In genomic region chr9:121599551-121599950, GRCm38 (mm10) we compare ENCODE assay signal across 21 mouse cellular contexts. TPM values are rescaled to one million over a fixed set of nuclear protein-coding genes. Genes with fewer than 3 reads are reported as not detected.
A peak's percentile ranks its signal among the peaks of the same experiment; 100 is the strongest.
DNase-seq lines count a peak whose midpoint lies in the region; ATAC-seq and TF ChIP-seq lines count a peak whose summit lies in the region.
"Had no signal": no experiment of that assay in that cellular context is flagged by ENCODE, and none has a peak within 500 bp of the region (broad histone marks: within the 10 kb centered on the region; RNA-seq: fewer than 3 reads in every experiment).

No protein-coding gene starts in this region.

- no peak for TF ChIP-seq POLR2A in bone marrow macrophage, adult 2 months (IDR thresholded peaks at IDR 0.05; ENCODE audit: borderline replicate concordance, low read depth, low read length)

- peak overlapping the region; percentile 62; the same call in 1 of the 2 replicates for H3K27ac ChIP-seq in forebrain, postnatal 0 days (ENCODE audit: low read depth, low read length)
- H3K27ac ChIP-seq in forebrain, embryonic 12.5 days, result no peak overlapping the region
- peak overlapping the region; percentile 95 for H3K27ac ChIP-seq in bone marrow macrophage, adult 2 months (ENCODE audit: insufficient read depth, low read depth, low read length)
- H3K27ac ChIP-seq: heart, embryonic 13.5 days; hindbrain, embryonic 15.5 days had no signal

- intact Hi-C loops in left cerebral cortex, postnatal 14 days (cut with DNase I), result loop anchor here (5.0 kb wide), 1 partner anchor 42 kb away; no protein-coding TSS in a partner anchor

- no peak for TF ChIP-seq CTCF in forebrain, postnatal 0 days (IDR thresholded peaks at IDR 0.05; ENCODE audit: low read depth)
- no peak for TF ChIP-seq CTCF in bone marrow macrophage, adult 2 months (IDR thresholded peaks at IDR 0.05; ENCODE audit: low read depth, low read length)

- no peak for DNase-seq in forebrain, postnatal 0 days
- DNase-seq in left cerebral cortex, adult 18-20 months (ENCODE audit: low spot score in 2 of 2), result peak; percentile 13 to 34
- DNase-seq in left cerebral cortex, postnatal 14 days (ENCODE audit: low spot score in 2 of 2), result no peak
- DNase-seq in kidney, postnatal 10 days, result peak; percentile 27
- DNase-seq in thymus, adult 18-20 months, result no peak
- DNase-seq in embryo, embryonic 10 days (ENCODE audit: low spot score), result no peak
- DNase-seq: adrenal gland, adult 8-10 months; cerebellum, adult 2 months; heart, adult 11 months; heart, postnatal 36 days; liver, postnatal 0 days; lung, postnatal 14 days had no signal

- H3K4me3 ChIP-seq in forebrain, postnatal 0 days (ENCODE audit: low read depth, low read length), result no peak overlapping the region
- no peak overlapping the region for H3K4me3 ChIP-seq in forebrain, embryonic 12.5 days (replicated peaks)
- no peak overlapping the region for H3K4me3 ChIP-seq in bone marrow macrophage, adult 2 months (ENCODE audit: insufficient read depth, low read length)
- H3K4me3 ChIP-seq: heart, embryonic 13.5 days; hindbrain, embryonic 15.5 days had no signal

- no peaks in the 10 kb centered on the region for H3K9me3 ChIP-seq in forebrain, postnatal 0 days (ENCODE audit: low read length)
- H3K9me3 ChIP-seq in forebrain, embryonic 12.5 days, result no peaks in the 10 kb centered on the region
- H3K9me3 ChIP-seq: heart, embryonic 13.5 days; hindbrain, embryonic 15.5 days had no signal

- H3K4me1 ChIP-seq in forebrain, postnatal 0 days (ENCODE audit: insufficient read depth), result peaks cover 9% of the 10 kb centered on the region; the same call in 1 of the 2 replicates
- H3K4me1 ChIP-seq in forebrain, embryonic 12.5 days, result peaks cover 9% of the 10 kb centered on the region
- H3K4me1 ChIP-seq in bone marrow macrophage, adult 2 months (ENCODE audit: control insufficient read depth, insufficient read depth, low read length), result peaks cover 71% of the 10 kb centered on the region

- ATAC-seq in forebrain, postnatal 0 days, result no peak
- no peak for ATAC-seq in forebrain, embryonic 12.5 days (ENCODE audit: low FRiP score)
- ATAC-seq: liver, postnatal 0 days had no signal

- no peaks in the 10 kb centered on the region for H3K36me3 ChIP-seq in forebrain, postnatal 0 days (ENCODE audit: insufficient read depth)
- H3K36me3 ChIP-seq in forebrain, embryonic 12.5 days (replicated peaks), result no peaks in the 10 kb centered on the region
- H3K36me3 ChIP-seq: heart, embryonic 13.5 days; hindbrain, embryonic 15.5 days had no signal

- H3K9ac ChIP-seq in forebrain, postnatal 0 days, result no peak overlapping the region
- H3K9ac ChIP-seq in forebrain, embryonic 12.5 days, result no peak overlapping the region
- H3K9ac ChIP-seq: heart, embryonic 13.5 days; hindbrain, embryonic 15.5 days; liver, postnatal 0 days had no signal

- no peaks in the 10 kb centered on the region for H3K27me3 ChIP-seq in forebrain, postnatal 0 days (ENCODE audit: insufficient read depth, low read length)
- H3K27me3 ChIP-seq in forebrain, embryonic 12.5 days, result 0 out of 2 replicates have a peak, but pooled peaks cover 5% of the 10 kb centered on the region
- H3K27me3 ChIP-seq: hindbrain, embryonic 15.5 days had no signal

- no peak overlapping the region for H3K4me2 ChIP-seq in forebrain, postnatal 0 days (ENCODE audit: low read depth)
- no peak overlapping the region for H3K4me2 ChIP-seq in forebrain, embryonic 12.5 days
- H3K4me2 ChIP-seq: heart, embryonic 13.5 days; hindbrain, embryonic 15.5 days had no signal

- 70% methylated on average over 6 of the region's 6 CpGs for WGBS in forebrain, postnatal 0 days
- 73% methylated on average over 6 of the region's 6 CpGs for WGBS in forebrain, embryonic 12.5 days

RNA-seq across cellular contexts. Expression of gene Lyzl4, which starts 42.3 kb away (rescaled TPM):
- total RNA-seq in forebrain, postnatal 0 days (2014; rRNA removed), result 0.46 TPM in 1 of 2 replicates, not detected in the other
- 0.25 TPM in 1 of 2 replicates, not detected in the other for polyA plus RNA-seq in forebrain, postnatal 0 days (2015; fragmentation: Nextera tagmentation; extraction: Ambion mirVana)
- polyA plus RNA-seq in forebrain, embryonic 12.5 days (2016; fragmentation: Nextera tagmentation; extraction: Ambion mirVana), result not detected in 2 replicates
- 1 to 10 TPM; 1.4 to 1.8 TPM for total RNA-seq in left cerebral cortex, adult 18-20 months (2021)
- total RNA-seq in left cerebral cortex, postnatal 14 days (2021), result 1 to 10 TPM in 1 of 2 experiments, under 1 TPM in 1; 0.97 to 1.2 TPM
- 11.5 and 11.8 TPM in 2 replicates for polyA plus RNA-seq in bone marrow macrophage, adult 2 months (2012; ENCODE audit: insufficient read depth, insufficient read length, missing spikeins)
- total RNA-seq: common myeloid progenitor, adult 5-6 weeks; gastrocnemius, adult 18-20 months; heart, postnatal 36 days; megakaryocyte-erythroid progenitor cell, adult 5-6 weeks had no signal
- polyA plus RNA-seq: forebrain, embryonic 11.5 days; heart, embryonic 13.5 days; neural tube, embryonic 11.5 days had no signal

RNA-seq across cellular contexts. Expression of gene Vipr1, which starts 43.0 kb away (rescaled TPM):
- total RNA-seq in forebrain, postnatal 0 days (2014; rRNA removed), result 0.48 and 1.5 TPM in 2 replicates
- polyA plus RNA-seq in forebrain, postnatal 0 days (2015; fragmentation: Nextera tagmentation; extraction: Ambion mirVana), result 0.34 and 0.89 TPM in 2 replicates
- polyA plus RNA-seq in forebrain, embryonic 12.5 days (2016; fragmentation: Nextera tagmentation; extraction: Ambion mirVana), result 0.50 and 1.7 TPM in 2 replicates
- 10 to 100 TPM; 22.1 to 35.8 TPM for total RNA-seq in left cerebral cortex, adult 18-20 months (2021)
- 10 to 100 TPM; 21.1 to 23.6 TPM for total RNA-seq in left cerebral cortex, postnatal 14 days (2021)
- polyA plus RNA-seq in bone marrow macrophage, adult 2 months (2012; ENCODE audit: insufficient read depth, insufficient read length, missing spikeins), result 4.1 and 4.8 TPM in 2 replicates
- total RNA-seq: megakaryocyte-erythroid progenitor cell, adult 5-6 weeks had no signal

Comparison
In these comparisons a context has a peak if more than half of its experiments do, and no peak if none do; other contexts are left out.
1. DNase-seq: peak in left cerebral cortex, adult 18-20 months (2 of 2) and kidney, postnatal 10 days (single experiment); none in forebrain, postnatal 0 days (single experiment), left cerebral cortex, postnatal 14 days (0 of 2), thymus, adult 18-20 months (0 of 2) and embryo, embryonic 10 days (single experiment).